Mouse (Mus musculus) CD4-positive, CD25-positive, alpha-beta regulatory T cell, adult 4 months (primary cell): ENCODE results near the gene Syne3. TPM values are rescaled to one million over a fixed set of nuclear protein-coding genes. Genes with fewer than 3 reads are reported as not detected.
A peak's percentile ranks its signal among the peaks of the same experiment; 100 is the strongest.

ENCODE experiments used
- ATAC-seq: one replicate; pipeline ENCODE4 v1.8.0; 2017
- polyA plus RNA-seq, 2 experiments: library from polyadenylated mRNA; unstranded; fragments of 100-300 nt; shearing (Covaris generic); gene quantifications; one replicate each; pipeline ENCODE4 v1.2.1; 2017

Syne3 gene
- polyA plus RNA-seq, 2 experiments from 2014 or later, result 1.6 to 5.5 TPM

- no peak for ATAC-seq
Observed at GRCm38 (mm10) chr12:104998541-104998940, 11.1 kb downstream of the Syne3 start.

- no peak for ATAC-seq
Observed at GRCm38 (mm10) chr12:104997641-104998293, 11.8 kb downstream of the Syne3 start.

GRCm38 (mm10) chr12:104997159-104997558 is 12.4 kb downstream of the Syne3 start:
- no peak for ATAC-seq

- ATAC-seq, result no peak
Observed at GRCm38 (mm10) chr12:104996012-104996728, 13.4 kb downstream of the Syne3 start.

- ATAC-seq, result no peak
Observed at GRCm38 (mm10) chr12:104995259-104995876, 14.2 kb downstream of the Syne3 start.

GRCm38 (mm10) chr12:104992838-104993237 is 16.8 kb downstream of the Syne3 start:
- no peak for ATAC-seq

GRCm38 (mm10) chr12:104992123-104992741 is 17.4 kb downstream of the Syne3 start:
- no peak for ATAC-seq

GRCm38 (mm10) chr12:104990741-104991454 is 18.7 kb downstream of the Syne3 start:
- ATAC-seq, result peak; percentile 95

- no peak for ATAC-seq
Observed at GRCm38 (mm10) chr12:104987936-104988335, 21.7 kb downstream of the Syne3 start.

GRCm38 (mm10) chr12:104986781-104987180 is 22.8 kb downstream of the Syne3 start:
- ATAC-seq, result no peak

GRCm38 (mm10) chr12:104986001-104986400 is 23.6 kb downstream of the Syne3 start:
- no peak for ATAC-seq

- ATAC-seq, result no peak
Observed at GRCm38 (mm10) chr12:104985088-104985487, 24.5 kb downstream of the Syne3 start.

- ATAC-seq, result no peak
Observed at GRCm38 (mm10) chr12:104983476-104983875, 26.1 kb downstream of the Syne3 start.

GRCm38 (mm10) chr12:104978943-104979723 is 30.5 kb downstream of the Syne3 start:
- no peak for ATAC-seq

- ATAC-seq, result no peak
Observed at GRCm38 (mm10) chr12:104978420-104978819, 31.2 kb downstream of the Syne3 start.

GRCm38 (mm10) chr12:104976903-104977302 is 32.7 kb downstream of the Syne3 start:
- ATAC-seq, result no peak

- no peak for ATAC-seq
Observed at GRCm38 (mm10) chr12:104976331-104976817, 33.2 kb downstream of the Syne3 start.

- no peak for ATAC-seq
Observed at GRCm38 (mm10) chr12:104972860-104973259, 36.7 kb downstream of the Syne3 start.

- ATAC-seq, result no peak
Observed at GRCm38 (mm10) chr12:104969618-104970017, 40.0 kb downstream of the Syne3 start.

GRCm38 (mm10) chr12:104969177-104969576 is 40.4 kb downstream of the Syne3 start:
- no peak for ATAC-seq
